Mouse (Mus musculus): ENCODE data around the gene Sp1.

DNA sequence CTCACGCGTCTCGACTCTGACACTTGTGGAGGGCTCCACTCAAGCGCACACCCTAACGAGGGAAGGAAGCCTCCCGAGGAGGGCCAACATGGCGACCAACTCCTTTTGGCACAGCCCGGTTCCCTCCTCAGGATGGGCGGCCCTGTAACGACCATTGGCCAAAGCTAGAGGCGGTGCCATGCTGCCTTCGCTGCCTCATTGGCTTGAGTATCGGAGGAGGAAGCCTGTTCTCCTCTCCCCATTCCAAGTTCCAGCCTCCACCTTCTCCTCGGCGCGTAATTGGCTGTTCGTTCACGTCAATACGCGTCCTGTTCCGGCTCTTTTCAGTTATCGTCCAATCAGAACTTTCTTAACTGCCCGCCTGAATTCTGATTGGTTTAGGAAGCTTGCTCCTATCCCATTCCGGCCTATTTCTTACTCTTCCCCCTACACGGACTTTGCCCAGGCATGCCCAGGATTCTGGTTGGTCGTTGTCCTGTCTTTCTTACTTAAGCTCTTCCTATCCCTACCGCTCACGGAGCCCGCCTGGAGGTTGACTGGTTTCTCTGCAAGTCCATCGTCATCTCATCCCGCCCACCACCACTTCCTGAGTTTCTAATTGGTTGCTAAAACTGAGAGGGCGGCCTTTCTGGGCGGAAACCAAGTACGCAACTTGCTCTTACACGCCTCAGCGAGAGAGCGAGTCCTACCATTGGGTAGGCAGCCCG is at the start of gene Sp1:
- TF ChIP-seq CTCF (IDR thresholded peaks at IDR 0.05; ENCODE audit: low read depth, low read length) = no peak
- TF ChIP-seq GATA1 (IDR thresholded peaks at IDR 0.05; ENCODE audit: borderline replicate concordance, low read length) = no peak
